Mouse (Mus musculus): ENCODE results near the gene Prlh.

Gene Prlh

GRCm38 (mm10) chr1:91001871-91002539 is 49.1 kb downstream of the Prlh start:
- no peak for DNase-seq (ENCODE audit: low spot score)

- no peak for DNase-seq (ENCODE audit: low spot score)
These were observed 49.7 kb downstream of the Prlh start for GRCm38 (mm10) chr1:91002641-91003040.
